Mouse (Mus musculus): Measurements from ENCODE around the gene Thbs1. TPM values are rescaled to one million over a fixed set of nuclear protein-coding genes. Genes with fewer than 3 reads are reported as not detected.

Gene Thbs1
- polyA plus RNA-seq, 1 experiment from 2014 or later, result 32.2 TPM

GRCm38 (mm10) chr2:118149855-118150563 lies 38.3 kb downstream of the Thbs1 start:
- H3K36me3 ChIP-seq, result no peaks in the 10 kb centered on the region
- no peaks in the 10 kb centered on the region for H3K9me3 ChIP-seq (replicated peaks)
- ATAC-seq (replicated peaks; ENCODE audit: insufficient number of reproducible peaks, insufficient read depth, low FRiP score, low read depth), result peak; percentile 86
- H3K4me1 ChIP-seq (replicated peaks), result peaks cover 23% of the 10 kb centered on the region
- H3K9ac ChIP-seq, result no peak overlapping the region
- no peaks in the 10 kb centered on the region; the same call in 1 of the 2 replicates for H3K27me3 ChIP-seq
- peak overlapping the region; percentile 32; the same call in 1 of the 2 replicates for H3K4me2 ChIP-seq
- 46% methylated on average over 12 of the region's 12 CpGs for WGBS
- H3K27ac ChIP-seq, result peak overlapping the region; percentile 76
- H3K4me3 ChIP-seq, result no peak overlapping the region

GRCm38 (mm10) chr2:118158095-118158494 lies 46.4 kb downstream of the Thbs1 start:
- H3K9ac ChIP-seq, result no peak overlapping the region
- no peak overlapping the region for H3K4me3 ChIP-seq
- no peaks in the 10 kb centered on the region for H3K9me3 ChIP-seq (replicated peaks)
- no peak overlapping the region for H3K4me2 ChIP-seq
- H3K27ac ChIP-seq, result no peak overlapping the region
- no peaks in the 10 kb centered on the region for H3K27me3 ChIP-seq
- ATAC-seq (replicated peaks; ENCODE audit: insufficient number of reproducible peaks, insufficient read depth, low FRiP score, low read depth), result no peak
- H3K4me1 ChIP-seq (replicated peaks), result peaks cover 9% of the 10 kb centered on the region
- 85% methylated on average over 3 of the region's 3 CpGs for WGBS
- no peaks in the 10 kb centered on the region for H3K36me3 ChIP-seq

GRCm38 (mm10) chr2:118159126-118159525 lies 47.5 kb downstream of the Thbs1 start:
- no peak for ATAC-seq (replicated peaks; ENCODE audit: insufficient number of reproducible peaks, insufficient read depth, low FRiP score, low read depth)

GRCm38 (mm10) chr2:118160547-118160946 lies 48.9 kb downstream of the Thbs1 start:
- H3K4me3 ChIP-seq, result no peak overlapping the region
- H3K9me3 ChIP-seq (replicated peaks), result no peaks in the 10 kb centered on the region
- H3K9ac ChIP-seq, result no peak overlapping the region
- H3K36me3 ChIP-seq, result no peaks in the 10 kb centered on the region
- no peak overlapping the region for H3K27ac ChIP-seq
- no peaks in the 10 kb centered on the region for H3K27me3 ChIP-seq
- no peak overlapping the region for H3K4me2 ChIP-seq
- H3K4me1 ChIP-seq (replicated peaks), result peaks cover 9% of the 10 kb centered on the region
- ATAC-seq (replicated peaks; ENCODE audit: insufficient number of reproducible peaks, insufficient read depth, low FRiP score, low read depth), result no peak
- WGBS, result 29% methylated on average over 6 of the region's 6 CpGs

More at GRCm38 (mm10) chr2:118159126-118159525, 47.5 kb downstream of the Thbs1 start:
- no peak overlapping the region for H3K4me2 ChIP-seq
- 52% methylated on average over 6 of the region's 6 CpGs for WGBS
- peaks cover 9% of the 10 kb centered on the region for H3K4me1 ChIP-seq (replicated peaks)
- H3K4me3 ChIP-seq, result no peak overlapping the region
- H3K9ac ChIP-seq, result no peak overlapping the region
- no peaks in the 10 kb centered on the region for H3K36me3 ChIP-seq
- H3K9me3 ChIP-seq (replicated peaks), result no peaks in the 10 kb centered on the region
- H3K27me3 ChIP-seq, result no peaks in the 10 kb centered on the region
- H3K27ac ChIP-seq, result no peak overlapping the region

GRCm38 (mm10) chr2:118160991-118161390 lies 49.3 kb downstream of the Thbs1 start:
- Histone ChIP-seq H3K9ac (no peak overlapping the region), H3K4me2 (no peak overlapping the region), H3K27me3 (no peaks in the 10 kb centered on the region), H3K9me3 (replicated peaks) (no peaks in the 10 kb centered on the region), H3K36me3 (no peaks in the 10 kb centered on the region), H3K4me3 (no peak overlapping the region), H3K4me1 (replicated peaks) (peaks cover 9% of the 10 kb centered on the region), H3K27ac (no peak overlapping the region)
- ATAC-seq (replicated peaks; ENCODE audit: insufficient number of reproducible peaks, insufficient read depth, low FRiP score, low read depth), result no peak
- WGBS, result 87% methylated on average over 2 of the region's 2 CpGs

- Histone ChIP-seq H3K9ac (no peak overlapping the region), H3K27ac (no peak overlapping the region), H3K4me3 (no peak overlapping the region), H3K4me2 (no peak overlapping the region), H3K27me3 (no peaks in the 10 kb centered on the region), H3K36me3 (no peaks in the 10 kb centered on the region), H3K9me3 (replicated peaks) (no peaks in the 10 kb centered on the region), H3K4me1 (replicated peaks) (peaks cover 9% of the 10 kb centered on the region)
- ATAC-seq (replicated peaks; ENCODE audit: insufficient number of reproducible peaks, insufficient read depth, low FRiP score, low read depth), result no peak
- WGBS, result 62% methylated on average over 5 of the region's 5 CpGs
Observed at GRCm38 (mm10) chr2:118162486-118162885, 50.8 kb downstream of the Thbs1 start.

- no peak for ATAC-seq (replicated peaks; ENCODE audit: insufficient number of reproducible peaks, insufficient read depth, low FRiP score, low read depth)
- no peaks in the 10 kb centered on the region for H3K27me3 ChIP-seq
- no peak overlapping the region for H3K4me2 ChIP-seq
- H3K4me1 ChIP-seq (replicated peaks), result peaks cover 13% of the 10 kb centered on the region
- 80% methylated on average over 6 of the region's 6 CpGs for WGBS
- H3K4me3 ChIP-seq, result no peak overlapping the region
- no peak overlapping the region for H3K9ac ChIP-seq
- no peaks in the 10 kb centered on the region for H3K9me3 ChIP-seq (replicated peaks)
- no peak overlapping the region for H3K27ac ChIP-seq
- no peaks in the 10 kb centered on the region for H3K36me3 ChIP-seq
Observed at GRCm38 (mm10) chr2:118164137-118164536, 52.5 kb downstream of the Thbs1 start.

- no peaks in the 10 kb centered on the region for H3K9me3 ChIP-seq (replicated peaks)
- ATAC-seq (replicated peaks; ENCODE audit: insufficient number of reproducible peaks, insufficient read depth, low FRiP score, low read depth), result no peak
- H3K9ac ChIP-seq, result no peak overlapping the region
- no peaks in the 10 kb centered on the region for H3K36me3 ChIP-seq
- H3K27ac ChIP-seq, result no peak overlapping the region
- WGBS, result 92% methylated on average over 2 of the region's 2 CpGs
- H3K4me1 ChIP-seq (replicated peaks), result peaks cover 5% of the 10 kb centered on the region
- H3K4me2 ChIP-seq, result no peak overlapping the region
- H3K27me3 ChIP-seq, result no peaks in the 10 kb centered on the region
- no peak overlapping the region for H3K4me3 ChIP-seq
Observed at GRCm38 (mm10) chr2:118165691-118166090, 54.0 kb downstream of the Thbs1 start.

- no peak overlapping the region for H3K4me3 ChIP-seq
- WGBS, result 55% methylated on average over 4 of the region's 4 CpGs
- peaks cover 4% of the 10 kb centered on the region; the same call in 1 of the 2 replicates for H3K4me1 ChIP-seq (replicated peaks)
- H3K4me2 ChIP-seq, result no peak overlapping the region
- no peaks in the 10 kb centered on the region for H3K27me3 ChIP-seq
- no peak overlapping the region for H3K9ac ChIP-seq
- H3K27ac ChIP-seq, result no peak overlapping the region
- no peaks in the 10 kb centered on the region for H3K36me3 ChIP-seq
- H3K9me3 ChIP-seq (replicated peaks), result no peaks in the 10 kb centered on the region
- ATAC-seq (replicated peaks; ENCODE audit: insufficient number of reproducible peaks, insufficient read depth, low FRiP score, low read depth), result no peak
Observed at GRCm38 (mm10) chr2:118167731-118168130, 56.1 kb downstream of the Thbs1 start.

- 51% methylated on average over 1 of the region's 1 CpGs for whole genome bisulfite sequencing
Observed at GRCm38 (mm10) chr2:118168225-118168624, 56.5 kb downstream of the Thbs1 start.

GRCm38 (mm10) chr2:118174558-118175383 lies 63.1 kb downstream of the Thbs1 start:
- Histone ChIP-seq H3K27ac (no peak overlapping the region), H3K4me3 (no peak overlapping the region), H3K9me3 (replicated peaks) (no peaks in the 10 kb centered on the region), H3K9ac (no peak overlapping the region), H3K4me2 (no peak overlapping the region), H3K27me3 (no peaks in the 10 kb centered on the region), H3K36me3 (no peaks in the 10 kb centered on the region), H3K4me1 (replicated peaks) (peaks cover 3% of the 10 kb centered on the region)
- WGBS, result 80% methylated on average over 10 of the region's 10 CpGs
- no peak for ATAC-seq (replicated peaks; ENCODE audit: insufficient number of reproducible peaks, insufficient read depth, low FRiP score, low read depth)

More at GRCm38 (mm10) chr2:118168225-118168624, 56.5 kb downstream of the Thbs1 start:
- ATAC-seq (replicated peaks; ENCODE audit: insufficient number of reproducible peaks, insufficient read depth, low FRiP score, low read depth), result no peak
- Histone ChIP-seq H3K9ac (no peak overlapping the region), H3K4me2 (no peak overlapping the region), H3K9me3 (replicated peaks) (no peaks in the 10 kb centered on the region), H3K4me1 (replicated peaks) (peaks cover 4% of the 10 kb centered on the region; the same call in 1 of the 2 replicates), H3K27me3 (no peaks in the 10 kb centered on the region), H3K4me3 (no peak overlapping the region), H3K36me3 (no peaks in the 10 kb centered on the region), H3K27ac (no peak overlapping the region)
